Mouse (Mus musculus): Measurements from ENCODE around the gene Ralgapa1. TPM values are rescaled to one million over a fixed set of nuclear protein-coding genes. Genes with fewer than 3 reads are reported as not detected.
"Not testable (repeated sequence)": the region's sequence is repeated elsewhere in the genome, so short reads cannot be mapped to it uniquely, and the experiment has no call there.

Ralgapa1 gene
- polyA plus RNA-seq, 1 experiment from 2014 or later = 24.0 TPM

DNA sequence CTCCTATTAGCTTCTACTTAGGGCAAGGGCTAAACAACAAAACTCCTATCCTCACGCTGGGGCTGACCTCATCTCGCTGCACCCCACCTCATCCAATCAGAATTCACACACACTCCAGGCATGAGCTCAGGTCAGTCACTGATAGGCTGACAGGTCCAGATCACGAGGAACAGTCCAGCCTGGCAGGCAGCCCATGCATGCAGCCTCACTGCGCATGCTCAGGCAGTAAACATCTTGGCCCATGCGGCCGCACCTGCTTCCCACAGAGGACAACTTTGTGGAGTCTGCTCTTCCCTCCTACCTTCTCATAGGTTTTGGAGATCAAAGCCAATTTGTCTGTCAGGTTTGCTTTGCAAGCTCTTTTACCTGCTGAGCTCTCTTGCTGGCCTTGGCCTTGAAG is 266.1 kb downstream of the Ralgapa1 start:
- H3K27ac ChIP-seq (ENCODE audit: low read length); H3K9ac ChIP-seq (ENCODE audit: low read depth, low read length); ATAC-seq; H3K4me3 ChIP-seq (ENCODE audit: low read depth, low read length); H3K36me3 ChIP-seq (ENCODE audit: control insufficient read depth, insufficient read depth, low read length); H3K27me3 ChIP-seq (ENCODE audit: control insufficient read depth, insufficient read depth, low read depth, low read length); H3K4me2 ChIP-seq (ENCODE audit: low read length); H3K9me3 ChIP-seq (replicated peaks; ENCODE audit: control insufficient read depth, low read length, poor library complexity, severe bottlenecking); H3K4me1 ChIP-seq (ENCODE audit: control insufficient read depth, insufficient read depth, low read length): not testable (repeated sequence)
- 81% methylated on average over 6 of the region's 6 CpGs for WGBS

Small RNA genes lying within 50 kb of the gene (microRNA-seq; reads per million reads assigned to microRNA genes)
- gene Gm23394 = 2.6 reads per million, percentile 12 among the genes with 10 or more reads in this experiment

Other genes starting within 250 kb of the Ralgapa1 start
- gene Insm2, start 221.7 kb downstream of the Ralgapa1 start, polyA plus RNA-seq (2015; fragmentation: Nextera tagmentation; extraction: Ambion mirVana) = 1.0 and 1.5 TPM in 2 replicates
- 58.2 and 60.9 TPM in 2 replicates for gene Brms1l, start 15.2 kb upstream of the Ralgapa1 start, polyA plus RNA-seq (2015; fragmentation: Nextera tagmentation; extraction: Ambion mirVana)